ENCODE assay signal across 22 mouse cellular contexts in the genomic region with DNA sequence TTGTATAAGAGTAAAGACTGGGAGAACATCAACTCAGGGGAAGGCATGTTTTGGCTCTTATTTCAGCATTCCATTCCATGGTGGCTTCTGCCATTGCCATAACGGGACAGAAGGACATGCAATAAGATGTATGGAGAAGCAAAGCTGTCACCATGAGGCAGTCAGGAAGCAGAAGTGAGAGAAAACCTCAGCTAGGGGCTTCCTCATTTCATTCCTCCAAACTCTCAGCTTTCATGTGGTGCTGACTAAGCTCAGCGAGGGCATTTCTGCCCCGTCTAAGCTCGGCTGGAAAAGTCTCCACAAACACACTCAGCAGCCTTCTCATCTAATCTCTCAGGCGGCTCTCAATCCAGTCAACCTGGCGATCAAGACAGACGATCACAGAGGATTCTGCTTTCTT. TPM values are rescaled to one million over a fixed set of nuclear protein-coding genes. Genes with fewer than 3 reads are reported as not detected.
DNase-seq lines count a peak whose midpoint lies in the region; ATAC-seq and TF ChIP-seq lines count a peak whose summit lies in the region.
"Had no signal": no experiment of that assay in that cellular context is flagged by ENCODE, and none has a peak within 500 bp of the region (broad histone marks: within the 10 kb centered on the region; RNA-seq: fewer than 3 reads in every experiment).

No protein-coding gene starts in this region.

- intact Hi-C loops in heart, postnatal 36 days (cut with DNase I), result no loop called here

- H3K9ac ChIP-seq in lung, postnatal 0 days (replicated peaks; ENCODE audit: low read depth), result no peak overlapping the region
- H3K9ac ChIP-seq in forebrain, postnatal 0 days, result no peak overlapping the region
- H3K9ac ChIP-seq: embryonic facial prominence, embryonic 15.5 days; heart, embryonic 15.5 days; hindbrain, embryonic 15.5 days; limb, embryonic 15.5 days; lung, embryonic 15.5 days had no signal

- H3K4me1 ChIP-seq in lung, postnatal 0 days (ENCODE audit: insufficient read depth, low read depth, low read length), result no peaks in the 10 kb centered on the region
- H3K4me1 ChIP-seq in forebrain, postnatal 0 days (ENCODE audit: insufficient read depth), result no peaks in the 10 kb centered on the region

- DNase-seq in heart, adult 9 months (ENCODE audit: low spot score in 2 of 2), result peak; percentile 31 to 35
- DNase-seq in heart, postnatal 36 days, result no peak
- peak; percentile 36 for DNase-seq in lung, postnatal 36 days
- no peak for DNase-seq in lung, postnatal 0 days (ENCODE audit: low spot score)
- DNase-seq in forebrain, postnatal 0 days, result no peak
- no peak for DNase-seq in frontal cortex, postnatal 10 days (ENCODE audit: low spot score in 2 of 2)
- DNase-seq: cerebellum, adult 9-11 months; kidney, postnatal 10 days; layer of hippocampus, postnatal 36 days had no signal

- no peak overlapping the region for H3K4me3 ChIP-seq in lung, postnatal 0 days (ENCODE audit: low read depth, low read length)
- H3K4me3 ChIP-seq in forebrain, postnatal 0 days (ENCODE audit: low read depth, low read length), result no peak overlapping the region
- H3K4me3 ChIP-seq: embryonic facial prominence, embryonic 15.5 days; forebrain, embryonic 10.5 days; heart, embryonic 15.5 days; hindbrain, embryonic 15.5 days; limb, embryonic 15.5 days; lung, embryonic 15.5 days had no signal

- H3K27me3 ChIP-seq in lung, postnatal 0 days (replicated peaks; ENCODE audit: insufficient read depth, low read length), result no peaks in the 10 kb centered on the region
- no peaks in the 10 kb centered on the region for H3K27me3 ChIP-seq in forebrain, postnatal 0 days (ENCODE audit: insufficient read depth, low read length)
- H3K27me3 ChIP-seq: embryonic facial prominence, embryonic 15.5 days; heart, embryonic 15.5 days; hindbrain, embryonic 15.5 days; limb, embryonic 15.5 days; lung, embryonic 15.5 days had no signal

- TF ChIP-seq CTCF in lung, postnatal 0 days (IDR thresholded peaks at IDR 0.05), result no peak
- no peak for TF ChIP-seq CTCF in forebrain, postnatal 0 days (IDR thresholded peaks at IDR 0.05; ENCODE audit: low read depth)

- WGBS in lung, postnatal 0 days, result 48% methylated on average over 7 of the region's 7 CpGs
- WGBS in forebrain, postnatal 0 days, result 92% methylated on average over 7 of the region's 7 CpGs

- no peak for ATAC-seq in lung, postnatal 0 days
- ATAC-seq in hematopoietic stem cell, adult 5-6 weeks (replicated peaks in 1 of 2; ENCODE audit: insufficient read depth in 1 of 2, low FRiP score in 2 of 2, low TSS enrichment in 1 of 2, low read depth in 1 of 2, poor library complexity in 2 of 2, severe bottlenecking in 2 of 2), result peak; percentile 93 to 96
- ATAC-seq in neutrophil, adult 5-6 weeks (ENCODE audit: extremely low read depth, insufficient number of reproducible peaks, low FRiP score, poor library complexity, severe bottlenecking), result peak; percentile 44; the same call in 1 of the 2 replicates
- no peak for ATAC-seq in forebrain, postnatal 0 days
- ATAC-seq: intestine, embryonic 16.5 days had no signal

- no peak for TF ChIP-seq EP300 in lung, postnatal 0 days (IDR thresholded peaks at IDR 0.05)

- no peak overlapping the region for H3K4me2 ChIP-seq in lung, postnatal 0 days (replicated peaks; ENCODE audit: low read depth, low read length)
- H3K4me2 ChIP-seq in forebrain, postnatal 0 days (ENCODE audit: low read depth), result no peak overlapping the region
- H3K4me2 ChIP-seq: embryonic facial prominence, embryonic 15.5 days; heart, embryonic 15.5 days; hindbrain, embryonic 15.5 days; limb, embryonic 15.5 days; lung, embryonic 15.5 days had no signal

- H3K9me3 ChIP-seq in lung, postnatal 0 days (ENCODE audit: low read length), result no peaks in the 10 kb centered on the region
- 0 out of 2 replicates have a peak, but pooled peaks cover 4% of the 10 kb centered on the region for H3K9me3 ChIP-seq in forebrain, postnatal 0 days (ENCODE audit: low read length)
- H3K9me3 ChIP-seq: embryonic facial prominence, embryonic 15.5 days; forebrain, embryonic 10.5 days; heart, embryonic 15.5 days; hindbrain, embryonic 15.5 days; limb, embryonic 15.5 days; lung, embryonic 15.5 days had no signal

- no peak overlapping the region for H3K27ac ChIP-seq in lung, postnatal 0 days (ENCODE audit: low read length)
- H3K27ac ChIP-seq in forebrain, postnatal 0 days (ENCODE audit: low read depth, low read length), result no peak overlapping the region
- H3K27ac ChIP-seq: embryonic facial prominence, embryonic 15.5 days; forebrain, embryonic 10.5 days; heart, embryonic 15.5 days; hindbrain, embryonic 15.5 days; limb, embryonic 15.5 days; lung, embryonic 15.5 days had no signal

- no peaks in the 10 kb centered on the region for H3K36me3 ChIP-seq in lung, postnatal 0 days (ENCODE audit: insufficient read depth, low read length)
- H3K36me3 ChIP-seq in forebrain, postnatal 0 days (ENCODE audit: insufficient read depth), result no peaks in the 10 kb centered on the region
- H3K36me3 ChIP-seq: embryonic facial prominence, embryonic 15.5 days; forebrain, embryonic 10.5 days; heart, embryonic 15.5 days; hindbrain, embryonic 15.5 days; limb, embryonic 15.5 days; lung, embryonic 15.5 days had no signal

RNA-seq across cellular contexts. Expression of a gene that starts 22.8 kb away (rescaled TPM):
- not detected for total RNA-seq in heart, postnatal 36 days (2021)
- polyA plus RNA-seq in lung, postnatal 0 days (2015; fragmentation: Nextera tagmentation; extraction: Ambion mirVana), result not detected in 2 replicates
- not detected in 2 replicates for total RNA-seq in hematopoietic stem cell, adult 5-6 weeks (2017)
- total RNA-seq in neutrophil, adult 5-6 weeks (2017), result not detected in 2 replicates
- not detected in 2 replicates for total RNA-seq in forebrain, postnatal 0 days (2014; rRNA removed)
- polyA plus RNA-seq in forebrain, postnatal 0 days (2015; fragmentation: Nextera tagmentation; extraction: Ambion mirVana), result not detected in 2 replicates
- total RNA-seq: adrenal gland, postnatal 4 days; ES-E14; layer of hippocampus, postnatal 36 days; left cerebral cortex, postnatal 25 days had no signal
- polyA plus RNA-seq: embryonic facial prominence, embryonic 15.5 days; forebrain, embryonic 10.5 days; heart, embryonic 15.5 days; hindbrain, embryonic 15.5 days; intestine, embryonic 16.5 days; limb, embryonic 15.5 days; lung, embryonic 15.5 days; stomach, embryonic 16.5 days had no signal

Comparison
In these comparisons a context has a peak if more than half of its experiments do, and no peak if none do; other contexts are left out.
1. DNase-seq: peak in heart, adult 9 months (2 of 2) and lung, postnatal 36 days (single experiment); none in heart, postnatal 36 days (0 of 2), lung, postnatal 0 days (single experiment), forebrain, postnatal 0 days (single experiment) and frontal cortex, postnatal 10 days (0 of 2).
2. ATAC-seq: peak in hematopoietic stem cell, adult 5-6 weeks (2 of 2) and neutrophil, adult 5-6 weeks (single experiment); none in lung, postnatal 0 days (single experiment) and forebrain, postnatal 0 days (single experiment).